Mouse (Mus musculus): ENCODE measurements around the gene Gm45785. TPM values are rescaled to one million over a fixed set of nuclear protein-coding genes. Genes with fewer than 3 reads are reported as not detected.

Gm45785 gene
- total RNA-seq, 2 experiments from 2014 or later = 1.4 TPM

DNA sequence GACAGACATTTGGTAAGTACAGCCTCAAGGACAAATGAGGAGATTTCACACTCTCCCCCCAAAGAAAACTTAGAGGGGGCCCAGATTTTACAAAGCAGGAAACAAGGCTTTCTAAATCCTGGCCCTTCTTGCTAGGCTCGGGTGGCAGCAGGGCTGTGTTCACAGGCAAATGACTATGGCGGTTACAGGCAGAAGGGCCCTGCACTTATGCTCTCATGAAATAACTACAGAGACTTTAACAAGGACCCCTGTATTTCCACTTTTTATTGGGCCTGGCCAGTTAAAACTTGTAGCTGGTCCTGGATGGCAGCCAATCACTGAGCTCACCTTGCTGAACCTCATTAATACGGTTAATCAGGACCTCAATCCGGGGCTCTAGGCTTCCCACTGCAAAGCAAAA, 75.6 kb downstream of the Gm45785 start:
- intact Hi-C loops (cut with DNase I) = no loop called here
- DNase-seq = no peak

Other genes with a start within 250 kb of the Gm45785 start
- not detected for gene Olfr61, start 227.4 kb downstream of the Gm45785 start, total RNA-seq (2021)
- not detected for gene Olfr53, start 209.9 kb downstream of the Gm45785 start, total RNA-seq (2021)
- gene Olfr539, start 196.4 kb downstream of the Gm45785 start, total RNA-seq (2021) = under 1 TPM; 0.02 to 0.08 TPM
- gene Olfr45, start 174.4 kb downstream of the Gm45785 start, total RNA-seq (2021) = under 1 TPM; 0.06 to 0.08 TPM
- gene Olfr541, start 159.1 kb downstream of the Gm45785 start, total RNA-seq (2021) = not detected
- gene Cyp2e1, start 92.6 kb downstream of the Gm45785 start, total RNA-seq (2021) = not detected
- under 1 TPM in 1 of 2 experiments, not detected in 1; 0.24 TPM for gene Syce1, start 68.5 kb downstream of the Gm45785 start, total RNA-seq (2021)
- 10 to 100 TPM; 10.9 to 15.0 TPM for gene Zfp941, start 34.2 kb downstream of the Gm45785 start, total RNA-seq (2021)
- not detected for gene Urah, start 21.3 kb downstream of the Gm45785 start, total RNA-seq (2021)
- gene Scgb1c1, start 10.8 kb downstream of the Gm45785 start, total RNA-seq (2021) = not detected
- not detected for gene Odf3, start 8.5 kb downstream of the Gm45785 start, total RNA-seq (2021)
- gene Ric8a, start 626 bp upstream of the Gm45785 start, total RNA-seq (2021) = 100 to 1,000 TPM in 1 of 2 experiments, 10 to 100 TPM in 1; 93.4 to 112 TPM
- 10 to 100 TPM; 23.0 to 25.2 TPM for gene Bet1l, start 1.2 kb upstream of the Gm45785 start, total RNA-seq (2021)
- gene Psmd13, start 25.6 kb upstream of the Gm45785 start, total RNA-seq (2021) = 100 to 1,000 TPM; 155 to 165 TPM
- 10 to 100 TPM; 26.0 to 31.3 TPM for gene Sirt3, start 26.0 kb upstream of the Gm45785 start, total RNA-seq (2021)
- gene Cox8b, start 44.1 kb upstream of the Gm45785 start, total RNA-seq (2021) = not detected
- gene Nlrp6, start 64.6 kb upstream of the Gm45785 start, total RNA-seq (2021) = under 1 TPM; 0.54 to 0.70 TPM
- gene Pgghg, start 85.1 kb upstream of the Gm45785 start, total RNA-seq (2021) = 1 to 10 TPM; 3.1 to 4.0 TPM
- not detected for gene Ifitm5, start 94.0 kb upstream of the Gm45785 start, total RNA-seq (2021)
- not detected for gene Gm45717, start 99.6 kb upstream of the Gm45785 start, total RNA-seq (2021)
- gene Ifitm2, start 99.7 kb upstream of the Gm45785 start, total RNA-seq (2021) = 10 to 100 TPM; 36.6 to 45.9 TPM
- gene Ifitm1, start 110.9 kb upstream of the Gm45785 start, total RNA-seq (2021) = 1 to 10 TPM; 2.8 to 5.4 TPM
- gene Ifitm3, start 154.4 kb upstream of the Gm45785 start, total RNA-seq (2021) = 10 to 100 TPM in 1 of 2 experiments, 1 to 10 TPM in 1; 8.9 to 12.8 TPM
- gene Ifitm6, start 161.6 kb upstream of the Gm45785 start, total RNA-seq (2021) = not detected
- gene Gm17387, start 172.8 kb upstream of the Gm45785 start, total RNA-seq (2021) = not detected
- 100 to 1,000 TPM; 132 to 150 TPM for gene B4galnt4, start 204.8 kb upstream of the Gm45785 start, total RNA-seq (2021)
- gene Pkp3, start 221.9 kb upstream of the Gm45785 start, total RNA-seq (2021) = not detected
- gene Sigirr, start 244.2 kb upstream of the Gm45785 start, total RNA-seq (2021) = 1 to 10 TPM; 2.8 to 2.9 TPM